Mouse (Mus musculus): Measurements from ENCODE around the gene Zmiz1. TPM values are rescaled to one million over a fixed set of nuclear protein-coding genes. Genes with fewer than 3 reads are reported as not detected.

Zmiz1 gene
- polyA plus RNA-seq, 1 experiment from 2014 or later, result 44.3 TPM

GRCm38 (mm10) chr14:25645717-25646116 lies 186.7 kb downstream of the Zmiz1 start:
- Histone ChIP-seq H3K9ac (no peak overlapping the region), H3K27me3 (no peaks in the 10 kb centered on the region), H3K4me1 (no peaks in the 10 kb centered on the region), H3K4me3 (no peak overlapping the region), H3K9me3 (no peaks in the 10 kb centered on the region), H3K4me2 (no peak overlapping the region), H3K36me3 (peaks cover 93% of the 10 kb centered on the region), H3K27ac (no peak overlapping the region; the same call in 1 of the 2 replicates)
- no peak for ATAC-seq (ENCODE audit: insufficient number of reproducible peaks, insufficient read depth, low FRiP score, low TSS enrichment, low read depth)
- WGBS, result 94% methylated on average over 9 of the region's 9 CpGs

GRCm38 (mm10) chr14:25646161-25646621 lies 187.2 kb downstream of the Zmiz1 start:
- Histone ChIP-seq H3K36me3 (peaks cover 95% of the 10 kb centered on the region), H3K9me3 (no peaks in the 10 kb centered on the region), H3K4me1 (no peaks in the 10 kb centered on the region), H3K27ac (no peak overlapping the region), H3K4me2 (no peak overlapping the region), H3K27me3 (no peaks in the 10 kb centered on the region), H3K4me3 (no peak overlapping the region), H3K9ac (no peak overlapping the region)
- 70% methylated on average over 2 of the region's 2 CpGs for WGBS
- ATAC-seq (ENCODE audit: insufficient number of reproducible peaks, insufficient read depth, low FRiP score, low TSS enrichment, low read depth), result no peak

- ATAC-seq (ENCODE audit: insufficient number of reproducible peaks, insufficient read depth, low FRiP score, low TSS enrichment, low read depth), result no peak
- 94% methylated on average over 4 of the region's 4 CpGs for WGBS
Measured at GRCm38 (mm10) chr14:25651131-25651530, 192.1 kb downstream of the Zmiz1 start.

GRCm38 (mm10) chr14:25651905-25652304 lies 192.9 kb downstream of the Zmiz1 start:
- H3K36me3 ChIP-seq, result peaks cover 100% of the 10 kb centered on the region
- H3K27me3 ChIP-seq, result no peaks in the 10 kb centered on the region
- H3K4me3 ChIP-seq, result no peak overlapping the region
- no peak overlapping the region for H3K4me2 ChIP-seq
- 89% methylated on average over 9 of the region's 9 CpGs for WGBS
- no peak overlapping the region for H3K9ac ChIP-seq
- no peak overlapping the region for H3K27ac ChIP-seq
- H3K9me3 ChIP-seq, result no peaks in the 10 kb centered on the region
- no peaks in the 10 kb centered on the region for H3K4me1 ChIP-seq
- no peak for ATAC-seq (ENCODE audit: insufficient number of reproducible peaks, insufficient read depth, low FRiP score, low TSS enrichment, low read depth)

More at GRCm38 (mm10) chr14:25651131-25651530, 192.1 kb downstream of the Zmiz1 start:
- peaks cover 100% of the 10 kb centered on the region for H3K36me3 ChIP-seq
- H3K4me1 ChIP-seq, result no peaks in the 10 kb centered on the region
- H3K27me3 ChIP-seq, result no peaks in the 10 kb centered on the region
- H3K4me3 ChIP-seq, result no peak overlapping the region
- no peak overlapping the region for H3K9ac ChIP-seq
- H3K4me2 ChIP-seq, result no peak overlapping the region
- no peak overlapping the region for H3K27ac ChIP-seq
- no peaks in the 10 kb centered on the region for H3K9me3 ChIP-seq

DNA sequence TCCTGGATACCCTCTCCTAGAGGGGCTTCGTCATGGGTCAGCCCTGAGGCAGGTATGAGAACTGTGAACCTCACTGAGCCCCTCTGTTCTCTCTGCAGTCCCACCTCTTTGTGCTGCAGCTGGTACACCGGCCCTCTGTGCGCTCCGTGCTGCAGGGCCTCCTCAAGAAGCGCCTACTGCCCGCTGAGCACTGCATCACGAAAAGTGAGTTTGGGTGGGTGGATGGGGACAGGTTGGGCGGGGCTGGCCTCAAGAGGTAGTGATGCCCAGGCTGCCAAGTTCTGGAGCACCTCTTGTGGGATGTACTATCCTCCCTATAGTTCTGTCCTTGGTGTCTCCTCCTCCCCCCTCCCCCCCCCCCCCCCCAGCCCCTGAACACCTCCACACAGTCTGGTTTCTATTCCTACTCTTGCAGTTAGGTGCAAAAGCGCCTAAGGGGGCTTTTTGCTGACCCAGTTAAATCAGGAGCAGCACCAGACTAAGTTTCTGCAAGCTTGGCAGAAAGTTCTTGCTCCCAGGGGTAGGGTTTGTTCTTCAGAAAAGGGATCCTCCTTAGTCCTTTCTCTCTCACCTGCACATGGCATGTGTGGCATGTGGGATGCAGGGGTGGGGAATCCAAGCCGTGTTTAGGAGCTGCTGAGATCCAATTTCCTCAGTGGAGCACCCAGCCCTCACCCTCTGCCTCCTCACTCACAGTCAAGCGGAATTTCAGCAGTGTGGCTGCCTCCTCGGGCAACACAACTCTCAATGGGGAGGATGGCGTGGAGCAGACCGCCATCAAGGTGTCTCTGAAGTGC lies 195.6 kb downstream of the Zmiz1 start:
- WGBS, result 86% methylated on average over 14 of the region's 14 CpGs
- Histone ChIP-seq H3K9ac (no peak overlapping the region), H3K9me3 (no peaks in the 10 kb centered on the region), H3K27me3 (no peaks in the 10 kb centered on the region), H3K36me3 (peaks cover 100% of the 10 kb centered on the region), H3K27ac (no peak overlapping the region), H3K4me2 (no peak overlapping the region), H3K4me3 (no peak overlapping the region), H3K4me1 (no peaks in the 10 kb centered on the region)
- no peak for ATAC-seq (ENCODE audit: insufficient number of reproducible peaks, insufficient read depth, low FRiP score, low TSS enrichment, low read depth)

- Histone ChIP-seq H3K4me3 (no peak overlapping the region), H3K27me3 (no peaks in the 10 kb centered on the region), H3K4me1 (no peaks in the 10 kb centered on the region), H3K9me3 (no peaks in the 10 kb centered on the region), H3K4me2 (no peak overlapping the region), H3K36me3 (peaks cover 98% of the 10 kb centered on the region), H3K27ac (no peak overlapping the region), H3K9ac (no peak overlapping the region)
- no peak for ATAC-seq (ENCODE audit: insufficient number of reproducible peaks, insufficient read depth, low FRiP score, low TSS enrichment, low read depth)
- WGBS, result 71% methylated on average over 11 of the region's 11 CpGs
Measured at GRCm38 (mm10) chr14:25660661-25661060, 201.7 kb downstream of the Zmiz1 start.

GRCm38 (mm10) chr14:25661185-25661920 lies 202.4 kb downstream of the Zmiz1 start:
- Histone ChIP-seq H3K27ac (no peak overlapping the region), H3K27me3 (no peaks in the 10 kb centered on the region), H3K9me3 (no peaks in the 10 kb centered on the region), H3K4me3 (no peak overlapping the region), H3K4me2 (no peak overlapping the region), H3K36me3 (peaks cover 98% of the 10 kb centered on the region), H3K4me1 (no peaks in the 10 kb centered on the region), H3K9ac (no peak overlapping the region)
- WGBS, result 76% methylated on average over 17 of the region's 17 CpGs
- ATAC-seq (ENCODE audit: insufficient number of reproducible peaks, insufficient read depth, low FRiP score, low TSS enrichment, low read depth), result no peak

GRCm38 (mm10) chr14:25663649-25664309 lies 204.8 kb downstream of the Zmiz1 start:
- H3K9me3 ChIP-seq, result no peaks in the 10 kb centered on the region
- H3K9ac ChIP-seq, result no peak overlapping the region
- no peak for ATAC-seq (ENCODE audit: insufficient number of reproducible peaks, insufficient read depth, low FRiP score, low TSS enrichment, low read depth)
- H3K4me2 ChIP-seq, result no peak overlapping the region
- H3K27me3 ChIP-seq, result no peaks in the 10 kb centered on the region
- WGBS, result 77% methylated on average over 7 of the region's 7 CpGs
- no peaks in the 10 kb centered on the region for H3K4me1 ChIP-seq
- 0 out of 2 replicates have a peak overlapping the region, but pooled peaks have one; percentile 11 for H3K27ac ChIP-seq
- H3K4me3 ChIP-seq, result no peak overlapping the region
- H3K36me3 ChIP-seq, result peaks cover 92% of the 10 kb centered on the region

DNA sequence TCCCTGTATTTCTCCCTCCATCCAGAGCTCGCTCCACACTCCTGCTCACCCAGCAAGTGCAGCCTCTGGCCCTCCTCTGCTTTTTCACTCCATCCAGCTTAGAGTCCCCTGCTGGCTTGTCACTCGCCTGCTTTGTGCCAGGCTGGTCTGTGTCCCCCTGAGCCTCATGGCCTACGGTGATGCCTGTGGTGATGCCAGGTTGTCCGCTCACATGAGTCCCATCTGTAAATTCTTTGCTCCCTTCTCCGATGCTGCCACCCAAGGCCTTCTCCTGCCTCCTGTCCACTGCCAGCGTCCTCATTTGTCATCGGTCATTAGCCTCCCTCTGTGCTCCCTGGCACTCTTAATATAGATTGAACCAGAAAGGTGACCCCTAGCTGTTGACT lies 205.3 kb downstream of the Zmiz1 start:
- Histone ChIP-seq H3K27me3 (no peaks in the 10 kb centered on the region), H3K9me3 (no peaks in the 10 kb centered on the region), H3K9ac (no peak overlapping the region), H3K4me2 (no peak overlapping the region), H3K4me1 (no peaks in the 10 kb centered on the region), H3K4me3 (no peak overlapping the region), H3K27ac (0 out of 2 replicates have a peak overlapping the region, but pooled peaks have one; percentile 11), H3K36me3 (peaks cover 92% of the 10 kb centered on the region)
- WGBS, result 87% methylated on average over 7 of the region's 7 CpGs
- no peak for ATAC-seq (ENCODE audit: insufficient number of reproducible peaks, insufficient read depth, low FRiP score, low TSS enrichment, low read depth)

DNA sequence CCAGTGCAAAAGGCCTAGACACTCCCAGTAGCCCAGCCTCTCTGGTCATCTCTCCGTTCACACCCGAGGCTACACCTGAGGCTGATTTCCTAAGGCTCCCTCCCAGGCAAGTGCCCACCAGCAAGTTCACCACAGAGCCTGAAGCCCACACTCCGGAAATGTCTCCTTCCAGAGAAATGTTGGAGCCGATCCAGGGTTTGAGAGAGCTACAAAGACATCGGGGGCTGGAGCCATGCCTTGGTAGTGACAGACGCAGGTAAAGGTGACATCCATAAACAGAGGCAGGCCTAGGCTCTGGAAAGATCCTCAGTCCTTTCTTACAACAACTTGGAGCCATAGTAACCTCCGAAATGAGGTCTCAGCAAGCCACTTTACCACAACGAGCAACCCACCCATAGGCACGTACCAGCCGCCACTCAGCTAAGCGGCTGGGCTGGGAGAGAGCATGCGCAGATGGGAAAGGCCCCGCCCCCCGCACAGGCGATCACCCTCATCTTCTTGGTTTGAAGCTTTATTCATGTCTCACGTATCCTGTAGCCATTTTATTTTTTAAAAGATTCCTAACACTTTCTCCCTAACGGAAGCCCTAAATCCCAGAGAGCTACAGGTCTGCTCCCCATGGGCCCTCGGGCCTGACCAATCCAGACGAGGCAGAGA lies 206.5 kb downstream of the Zmiz1 start:
- no peaks in the 10 kb centered on the region for H3K4me1 ChIP-seq
- no peak overlapping the region for H3K9ac ChIP-seq
- H3K9me3 ChIP-seq, result no peaks in the 10 kb centered on the region
- no peaks in the 10 kb centered on the region for H3K27me3 ChIP-seq
- no peak overlapping the region for H3K27ac ChIP-seq
- no peak overlapping the region for H3K4me3 ChIP-seq
- H3K4me2 ChIP-seq, result no peak overlapping the region
- ATAC-seq (ENCODE audit: insufficient number of reproducible peaks, insufficient read depth, low FRiP score, low TSS enrichment, low read depth), result no peak
- WGBS, result 73% methylated on average over 19 of the region's 19 CpGs
- peaks cover 81% of the 10 kb centered on the region for H3K36me3 ChIP-seq

- WGBS, result 84% methylated on average over 2 of the region's 2 CpGs
- Histone ChIP-seq H3K27ac (no peak overlapping the region), H3K4me3 (no peak overlapping the region), H3K9ac (no peak overlapping the region), H3K36me3 (peaks cover 67% of the 10 kb centered on the region), H3K4me2 (no peak overlapping the region), H3K27me3 (no peaks in the 10 kb centered on the region), H3K4me1 (no peaks in the 10 kb centered on the region), H3K9me3 (no peaks in the 10 kb centered on the region)
- ATAC-seq (ENCODE audit: insufficient number of reproducible peaks, insufficient read depth, low FRiP score, low TSS enrichment, low read depth), result no peak
Measured at GRCm38 (mm10) chr14:25666668-25667376, 207.8 kb downstream of the Zmiz1 start.
